Mouse (Mus musculus): ENCODE measurements around the gene Cfap36. TPM values are rescaled to one million over a fixed set of nuclear protein-coding genes. Genes with fewer than 3 reads are reported as not detected.

The Cfap36 gene
- polyA plus RNA-seq, 1 experiment = 17.6 TPM

Other genes starting within 250 kb of the Cfap36 start
- gene Pnpt1, start 116.7 kb downstream of the Cfap36 start, polyA plus RNA-seq (2012; fragmentation: generic; extraction: Trizol) = 5.2 TPM
- gene Ppp4r3b, start 74.5 kb downstream of the Cfap36 start, polyA plus RNA-seq (2012; fragmentation: generic; extraction: Trizol) = 6.0 TPM
- 3.0 TPM for gene Ccdc88a, start 126.2 kb upstream of the Cfap36 start, polyA plus RNA-seq (2012; fragmentation: generic; extraction: Trizol)